Mouse (Mus musculus) G1E-ER4 (cell line): ENCODE measurements around the gene Bola3. TPM values are rescaled to one million over a fixed set of nuclear protein-coding genes. Genes with fewer than 3 reads are reported as not detected.

ENCODE experiments used
- GATA1 ChIP-seq: IDR thresholded peaks from one replicate; pipeline ENCODE4 v1.8.0; 2012; ENCODE audit warnings: low read length, inconsistent platforms
- polyA plus RNA-seq: library from polyadenylated mRNA; stranded (reverse); fragments of >175 nt; gene quantifications from 2 replicates; pipeline ENCODE4 v1.2.3, GENCODE M21; 2012

The Bola3 gene
- 66.7 and 111 TPM in 2 replicates for polyA plus RNA-seq

- no peak for TF ChIP-seq GATA1
Observed at GRCm38 (mm10) chr6:83348873-83349272, at the start of gene Bola3. Gene Bola3 (plus strand): TSS chr6:83349147.

- TF ChIP-seq GATA1 = no peak
Observed at GRCm38 (mm10) chr6:83300447-83301229, 48.3 kb upstream of the Bola3 start.

- TF ChIP-seq GATA1 = no peak
Observed at GRCm38 (mm10) chr6:83301294-83301693, 47.7 kb upstream of the Bola3 start.

- TF ChIP-seq GATA1 = no peak
Observed at GRCm38 (mm10) chr6:83302264-83302663, 46.7 kb upstream of the Bola3 start.

GRCm38 (mm10) chr6:83309017-83309416 lies 39.9 kb upstream of the Bola3 start:
- TF ChIP-seq GATA1 = no peak

GRCm38 (mm10) chr6:83311206-83311605 lies 37.7 kb upstream of the Bola3 start:
- TF ChIP-seq GATA1 = no peak

GRCm38 (mm10) chr6:83312021-83312420 lies 36.9 kb upstream of the Bola3 start:
- no peak for TF ChIP-seq GATA1

GRCm38 (mm10) chr6:83312514-83312913 lies 36.4 kb upstream of the Bola3 start:
- peak; percentile 67 for TF ChIP-seq GATA1

GRCm38 (mm10) chr6:83315293-83315692 lies 33.7 kb upstream of the Bola3 start:
- TF ChIP-seq GATA1 = no peak

- peak; percentile 11 for TF ChIP-seq GATA1
Observed at GRCm38 (mm10) chr6:83316022-83316421, 32.9 kb upstream of the Bola3 start.

GRCm38 (mm10) chr6:83317108-83317741 lies 31.7 kb upstream of the Bola3 start:
- TF ChIP-seq GATA1 = no peak

- no peak for TF ChIP-seq GATA1
Observed at GRCm38 (mm10) chr6:83321927-83322326, 27.0 kb upstream of the Bola3 start.

- TF ChIP-seq GATA1 = no peak
Observed at GRCm38 (mm10) chr6:83322794-83323193, 26.2 kb upstream of the Bola3 start.

- TF ChIP-seq GATA1 = peak; percentile 48
Observed at GRCm38 (mm10) chr6:83323652-83324419, 25.1 kb upstream of the Bola3 start.

GRCm38 (mm10) chr6:83325525-83326393 lies 23.2 kb upstream of the Bola3 start, which contains the start of the genes Mthfd2 and Mob1a:
Gene Mthfd2 (minus strand): TSS chr6:83325908.
Gene Mob1a (plus strand): TSS chr6:83326016.
- no peak for TF ChIP-seq GATA1
